Mouse (Mus musculus): Measurements from ENCODE around the gene Hist1h3e.

Hist1h3e gene

DNA sequence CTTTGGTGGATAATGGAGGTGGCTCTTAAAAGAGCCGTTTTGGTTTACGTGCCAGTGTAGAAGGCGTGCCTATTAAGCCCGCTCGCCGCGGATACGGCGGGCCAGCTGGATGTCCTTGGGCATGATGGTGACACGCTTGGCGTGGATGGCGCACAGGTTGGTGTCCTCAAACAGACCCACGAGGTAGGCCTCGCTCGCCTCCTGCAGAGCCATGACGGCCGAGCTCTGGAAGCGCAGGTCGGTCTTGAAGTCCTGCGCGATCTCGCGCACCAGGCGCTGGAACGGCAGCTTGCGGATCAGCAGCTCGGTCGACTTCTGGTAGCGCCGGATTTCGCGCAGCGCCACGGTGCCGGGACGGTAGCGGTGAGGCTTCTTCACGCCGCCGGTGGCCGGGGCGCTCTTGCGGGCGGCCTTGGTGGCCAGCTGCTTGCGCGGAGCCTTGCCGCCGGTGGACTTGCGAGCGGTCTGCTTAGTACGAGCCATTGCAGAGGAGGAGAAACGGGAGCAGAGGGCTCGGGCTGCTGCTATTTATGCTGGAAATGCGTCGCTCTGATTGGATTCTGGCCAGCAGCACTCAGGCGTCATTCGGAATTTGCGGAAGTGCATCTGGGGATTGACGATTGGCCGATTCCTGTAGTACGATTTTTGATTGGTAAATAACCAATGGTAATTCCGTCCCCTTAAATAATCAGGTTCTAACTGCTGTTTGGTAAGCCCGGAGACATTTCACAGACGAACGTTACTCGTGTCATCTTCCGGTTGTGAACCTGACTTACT, at the start of gene Hist1h3e:
Gene Hist1h3e, minus strand, starts transcription at position 487 of the 777 bp plus-strand sequence.
- in situ Hi-C loops (cut with MboI; ENCODE audit: unreplicated experiment in 2 of 2) = loop anchor here in 1 of 2 experiments (25.0 kb wide), 1 partner anchor 850 kb away; no protein-coding TSS in a partner anchor

- in situ Hi-C loops (cut with MboI; ENCODE audit: unreplicated experiment in 2 of 2) = no loop called here
Measured at GRCm38 (mm10) chr13:23611638-23612037, 49.5 kb upstream of the Hist1h3e start.

DNA sequence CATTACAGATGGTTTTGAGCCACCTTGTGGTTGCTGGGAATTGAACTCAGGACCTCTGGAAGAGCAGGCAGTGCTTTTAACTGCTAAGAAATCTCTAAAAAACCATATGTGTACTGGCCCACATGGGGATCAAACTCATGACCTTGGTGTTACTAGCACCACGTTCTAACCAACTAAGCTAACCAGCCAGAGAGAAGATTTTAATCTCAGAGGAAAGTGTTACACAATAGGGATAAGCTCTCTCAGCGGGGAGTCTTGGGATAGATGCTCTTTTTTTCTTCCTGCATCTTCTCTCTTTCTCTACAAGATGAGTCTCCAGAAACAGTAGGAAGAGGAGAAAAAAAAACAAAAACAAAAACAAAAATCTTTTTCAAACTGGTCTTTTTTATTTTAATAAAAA, 48.2 kb upstream of the Hist1h3e start:
- in situ Hi-C loops (cut with MboI; ENCODE audit: unreplicated experiment in 2 of 2) = no loop called here

DNA sequence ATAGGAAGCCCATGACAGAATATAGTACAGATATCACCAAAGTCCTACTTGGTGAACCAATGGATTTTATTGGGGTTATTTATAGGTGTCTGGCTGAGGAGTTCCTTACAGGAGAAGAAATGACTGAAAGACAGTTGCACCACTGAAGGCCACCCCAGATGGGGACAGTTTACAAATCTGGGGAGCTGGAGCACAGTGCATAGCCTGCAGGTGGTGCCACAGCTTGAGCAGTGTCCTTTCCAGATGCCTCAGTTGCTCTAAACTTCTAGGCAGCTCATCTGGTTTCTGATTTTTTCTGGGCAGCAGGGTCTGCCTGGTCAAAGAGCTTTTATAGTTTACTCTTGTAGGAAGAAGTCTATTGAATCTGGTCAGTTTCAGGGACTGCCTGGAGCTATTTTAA, 47.7 kb upstream of the Hist1h3e start:
- in situ Hi-C loops (cut with MboI; ENCODE audit: unreplicated experiment in 2 of 2) = no loop called here

DNA sequence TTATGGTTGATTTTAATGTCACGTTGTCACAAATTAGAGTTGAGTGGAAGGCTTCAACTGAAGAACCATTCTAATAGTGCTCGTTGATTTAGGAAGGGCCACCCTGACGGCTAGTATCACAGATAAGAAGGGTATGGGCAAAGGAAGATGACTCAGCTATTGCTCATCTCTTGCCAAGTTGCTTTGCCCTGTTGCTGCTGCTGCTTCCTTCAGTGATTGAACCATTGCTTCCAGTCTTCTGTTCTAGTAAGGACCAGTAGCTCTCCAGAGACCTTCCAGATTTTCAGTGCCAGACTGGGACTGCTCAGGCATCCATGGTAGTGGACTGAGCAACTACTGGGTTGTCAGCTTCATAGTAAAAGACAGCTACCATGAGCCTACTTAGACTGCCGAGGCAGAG, 47.0 kb upstream of the Hist1h3e start:
- in situ Hi-C loops (cut with MboI; ENCODE audit: unreplicated experiment in 2 of 2) = no loop called here

- in situ Hi-C loops (cut with MboI; ENCODE audit: unreplicated experiment in 2 of 2) = no loop called here
Measured at GRCm38 (mm10) chr13:23605052-23605451, 42.9 kb upstream of the Hist1h3e start.

DNA sequence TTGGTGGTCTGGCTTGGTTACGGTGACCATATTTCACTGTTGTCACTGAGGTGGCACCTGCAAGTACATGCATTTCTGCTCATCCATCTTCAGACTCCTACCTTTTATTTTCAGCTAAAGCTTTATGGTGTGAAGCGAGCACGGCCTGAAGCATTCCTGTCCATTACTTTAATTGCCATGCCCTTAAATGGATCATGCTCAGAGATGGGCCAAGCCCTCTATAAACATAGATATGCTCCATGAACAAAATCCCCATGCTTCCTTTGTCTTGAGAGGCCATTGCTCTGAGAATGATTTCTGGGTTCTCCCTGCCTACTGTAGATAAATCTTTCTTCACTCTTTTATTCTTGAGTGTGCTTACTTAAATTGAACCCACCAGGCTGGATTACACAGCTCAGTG, 42.3 kb upstream of the Hist1h3e start:
- in situ Hi-C loops (cut with MboI; ENCODE audit: unreplicated experiment in 2 of 2) = no loop called here

DNA sequence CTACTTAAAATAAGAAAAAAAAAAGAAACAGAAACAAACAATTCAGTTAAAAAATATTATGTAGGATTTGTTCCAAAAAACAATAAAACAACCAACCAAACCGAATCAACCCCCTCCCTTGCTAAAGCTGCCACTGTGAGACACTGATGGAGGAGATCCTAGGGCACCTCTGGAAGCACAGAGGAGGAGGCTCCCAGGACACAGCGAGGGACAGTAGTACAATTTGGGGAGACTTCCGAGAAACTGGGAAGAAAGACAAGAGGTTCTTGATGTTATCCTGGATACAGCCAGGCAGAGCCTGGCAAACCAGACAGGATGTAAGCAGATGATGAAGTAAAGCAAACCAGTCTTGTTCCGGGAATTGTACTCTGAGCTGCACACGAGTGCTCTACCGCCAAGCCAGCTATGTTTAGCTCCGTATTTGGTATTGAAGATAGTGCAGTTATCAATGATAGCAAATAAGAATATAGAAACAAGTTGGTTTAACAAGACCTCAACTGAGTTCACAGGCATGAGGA, 41.1 kb upstream of the Hist1h3e start:
- in situ Hi-C loops (cut with MboI; ENCODE audit: unreplicated experiment in 2 of 2) = no loop called here

GRCm38 (mm10) chr13:23597957-23598356, 35.8 kb upstream of the Hist1h3e start:
- in situ Hi-C loops (cut with MboI; ENCODE audit: unreplicated experiment in 2 of 2) = loop anchor here (10.0 to 25.0 kb wide), 4 partner anchors 173 to 1811 kb away; partner anchors contain the start of genes Hist1h2ah (in 2 of the 2), Hist1h2bk (in 2 of the 2), Abt1 (in 1 of the 2) and Hist1h1b (in 1 of the 2)

GRCm38 (mm10) chr13:23595622-23596372, 33.6 kb upstream of the Hist1h3e start:
- in situ Hi-C loops (cut with MboI; ENCODE audit: unreplicated experiment in 2 of 2) = loop anchor here (10.0 to 25.0 kb wide), 4 partner anchors 171 to 1808 kb away; partner anchors contain the start of genes Hist1h2ah (in 2 of the 2), Hist1h2bk (in 2 of the 2), Abt1 (in 1 of the 2) and Hist1h1b (in 1 of the 2)

DNA sequence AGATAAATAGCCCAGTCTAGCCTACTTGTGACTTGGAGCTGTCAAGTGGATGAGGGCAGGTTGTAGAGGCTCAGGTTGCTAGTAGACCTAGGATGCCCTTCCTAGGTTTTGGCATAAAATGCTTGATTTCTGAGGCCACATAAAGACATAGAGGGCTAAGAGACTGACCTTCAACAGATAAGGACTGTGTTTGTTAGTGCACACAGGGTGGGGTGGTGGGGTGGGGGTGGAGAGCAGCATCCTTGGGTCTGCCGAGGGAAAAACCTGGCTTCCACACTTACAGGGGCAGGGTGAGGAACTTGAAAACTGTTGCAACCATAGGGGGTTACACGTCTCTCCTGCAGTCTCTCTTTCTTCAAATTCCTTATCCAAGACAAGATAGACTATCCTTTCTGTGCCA, 33.0 kb upstream of the Hist1h3e start:
- in situ Hi-C loops (cut with MboI; ENCODE audit: unreplicated experiment in 2 of 2) = loop anchor here (10.0 to 25.0 kb wide), 4 partner anchors 170 to 1808 kb away; partner anchors contain the start of genes Hist1h2ah (in 2 of the 2), Hist1h2bk (in 2 of the 2), Abt1 (in 1 of the 2) and Hist1h1b (in 1 of the 2)

DNA sequence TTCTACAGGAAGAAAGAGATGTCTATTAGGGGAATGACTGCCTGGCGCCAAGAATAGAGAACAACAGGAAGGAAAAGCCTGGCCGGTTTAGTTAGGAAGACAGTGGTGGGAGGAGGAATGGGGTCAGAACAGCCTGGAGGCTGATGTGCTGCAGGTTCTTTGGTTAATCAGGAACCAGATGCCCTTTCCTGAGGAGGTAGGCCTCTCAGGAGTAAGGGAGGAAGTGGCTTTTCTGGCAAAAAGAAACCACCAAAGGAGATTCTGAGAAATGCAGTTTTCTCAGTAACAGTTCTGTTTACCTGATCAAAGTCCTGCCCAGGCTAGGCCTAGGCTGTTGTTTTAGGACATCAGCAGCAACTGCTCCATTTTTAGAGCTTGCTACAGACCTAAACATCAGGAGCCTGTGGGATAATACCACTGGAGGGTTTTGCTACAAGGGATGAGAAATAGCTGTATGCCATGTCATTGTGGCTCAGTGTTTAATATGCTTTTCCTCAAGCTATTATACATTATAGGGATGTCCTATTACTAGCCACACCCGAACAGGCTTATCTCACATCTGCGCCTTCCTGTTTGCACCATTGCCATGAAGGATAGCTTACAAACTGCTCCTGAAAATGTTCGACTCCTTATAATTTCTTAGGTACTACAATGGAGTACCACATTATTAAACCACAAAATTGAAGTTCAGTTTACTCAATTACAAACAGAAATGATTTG, 31.0 kb upstream of the Hist1h3e start:
- in situ Hi-C loops (cut with MboI; ENCODE audit: unreplicated experiment in 2 of 2) = loop anchor here (5.0 to 25.0 kb wide), 5 partner anchors 66 to 1806 kb away; partner anchors contain the start of genes Hist1h2ah (in 2 of the 2), Hist1h2bk (in 2 of the 2), Abt1 (in 1 of the 2) and Hist1h1b (in 1 of the 2)

- in situ Hi-C loops (cut with MboI; ENCODE audit: unreplicated experiment in 2 of 2) = loop anchor here (5.0 to 25.0 kb wide), 5 partner anchors 65 to 1805 kb away; partner anchors contain the start of genes Hist1h2ah (in 2 of the 2), Hist1h2bk (in 2 of the 2), Abt1 (in 1 of the 2) and Hist1h1b (in 1 of the 2)
Measured at GRCm38 (mm10) chr13:23592614-23593013, 30.4 kb upstream of the Hist1h3e start.

GRCm38 (mm10) chr13:23591886-23592285, 29.7 kb upstream of the Hist1h3e start:
- in situ Hi-C loops (cut with MboI; ENCODE audit: unreplicated experiment in 2 of 2) = loop anchor here (5.0 to 25.0 kb wide), 5 partner anchors 65 to 1805 kb away; partner anchors contain the start of genes Hist1h2ah (in 2 of the 2), Hist1h2bk (in 2 of the 2), Abt1 (in 1 of the 2) and Hist1h1b (in 1 of the 2)

- in situ Hi-C loops (cut with MboI; ENCODE audit: unreplicated experiment in 2 of 2) = loop anchor here (5.0 to 25.0 kb wide), 5 partner anchors 64 to 1804 kb away; partner anchors contain the start of genes Hist1h2ah (in 2 of the 2), Hist1h2bk (in 2 of the 2), Abt1 (in 1 of the 2) and Hist1h1b (in 1 of the 2)
Measured at GRCm38 (mm10) chr13:23591206-23591605, 29.0 kb upstream of the Hist1h3e start.

DNA sequence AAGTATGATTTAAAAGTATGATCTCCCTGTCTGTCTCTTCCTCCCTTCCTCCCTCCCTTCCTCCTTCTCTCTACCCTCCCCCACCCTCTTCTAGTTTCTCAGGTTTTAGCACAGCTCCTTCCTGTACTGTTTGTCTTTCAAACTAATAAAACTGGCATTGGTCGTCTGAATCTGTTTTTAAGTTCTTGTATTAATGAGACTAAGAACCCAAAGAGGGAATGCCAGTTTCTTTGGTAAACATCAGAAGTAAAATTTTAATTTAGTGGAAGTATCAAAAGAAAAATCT, 24.7 kb upstream of the Hist1h3e start:
- in situ Hi-C loops (cut with MboI; ENCODE audit: unreplicated experiment in 2 of 2) = loop anchor here (5.0 to 25.0 kb wide), 5 partner anchors 35 to 1800 kb away; partner anchors contain the start of genes Hist1h1b (in 1 of the 2), Hist1h1e (in 1 of the 2), Hist1h2af (in 1 of the 2) and Hist1h2an (in 1 of the 2)

- in situ Hi-C loops (cut with MboI; ENCODE audit: unreplicated experiment in 2 of 2) = loop anchor here (5.0 to 25.0 kb wide), 5 partner anchors 36 to 1799 kb away; partner anchors contain the start of genes Hist1h1b (in 1 of the 2), Hist1h1e (in 1 of the 2), Hist1h2af (in 1 of the 2) and Hist1h2an (in 1 of the 2)
Measured at GRCm38 (mm10) chr13:23586099-23586939, 24.1 kb upstream of the Hist1h3e start.

DNA sequence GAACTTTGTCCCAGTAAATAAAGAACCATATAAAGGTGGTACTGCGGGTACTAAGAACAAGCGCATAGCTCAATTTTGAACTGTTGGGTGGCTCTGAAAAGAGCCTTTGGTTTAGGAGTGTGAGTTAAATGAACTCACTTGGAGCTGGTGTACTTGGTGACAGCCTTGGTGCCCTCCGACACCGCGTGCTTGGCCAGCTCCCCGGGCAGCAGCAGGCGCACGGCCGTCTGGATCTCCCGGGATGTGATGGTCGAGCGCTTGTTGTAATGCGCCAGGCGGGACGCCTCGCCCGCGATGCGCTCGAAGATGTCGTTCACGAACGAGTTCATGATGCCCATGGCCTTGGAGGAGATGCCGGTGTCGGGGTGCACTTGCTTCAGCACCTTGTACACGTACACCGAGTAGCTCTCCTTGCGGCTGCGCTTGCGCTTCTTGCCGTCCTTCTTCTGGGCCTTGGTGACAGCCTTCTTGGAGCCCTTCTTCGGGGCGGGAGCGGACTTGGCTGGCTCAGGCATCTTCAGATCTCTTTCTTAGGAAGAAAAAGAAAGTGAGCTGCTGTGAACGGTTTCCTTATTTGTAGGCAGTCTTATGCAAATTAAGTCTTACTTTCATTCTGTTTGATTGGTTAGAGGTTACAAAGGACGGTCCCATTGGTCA, 23.4 kb upstream of the Hist1h3e start:
- in situ Hi-C loops (cut with MboI; ENCODE audit: unreplicated experiment in 2 of 2) = loop anchor here (5.0 to 25.0 kb wide), 5 partner anchors 37 to 1798 kb away; partner anchors contain the start of genes Hist1h1b (in 1 of the 2), Hist1h1e (in 1 of the 2), Hist1h2af (in 1 of the 2) and Hist1h2an (in 1 of the 2)
